Mouse (Mus musculus): ENCODE data around the gene Tmsb15l. TPM values are rescaled to one million over a fixed set of nuclear protein-coding genes. Genes with fewer than 3 reads are reported as not detected.
A peak's percentile ranks its signal among the peaks of the same experiment; 100 is the strongest.

Gene Tmsb15l
- total and polyA plus RNA-seq, 3 experiments: 4.4 to 18.5 TPM; not detected in 1

DNA sequence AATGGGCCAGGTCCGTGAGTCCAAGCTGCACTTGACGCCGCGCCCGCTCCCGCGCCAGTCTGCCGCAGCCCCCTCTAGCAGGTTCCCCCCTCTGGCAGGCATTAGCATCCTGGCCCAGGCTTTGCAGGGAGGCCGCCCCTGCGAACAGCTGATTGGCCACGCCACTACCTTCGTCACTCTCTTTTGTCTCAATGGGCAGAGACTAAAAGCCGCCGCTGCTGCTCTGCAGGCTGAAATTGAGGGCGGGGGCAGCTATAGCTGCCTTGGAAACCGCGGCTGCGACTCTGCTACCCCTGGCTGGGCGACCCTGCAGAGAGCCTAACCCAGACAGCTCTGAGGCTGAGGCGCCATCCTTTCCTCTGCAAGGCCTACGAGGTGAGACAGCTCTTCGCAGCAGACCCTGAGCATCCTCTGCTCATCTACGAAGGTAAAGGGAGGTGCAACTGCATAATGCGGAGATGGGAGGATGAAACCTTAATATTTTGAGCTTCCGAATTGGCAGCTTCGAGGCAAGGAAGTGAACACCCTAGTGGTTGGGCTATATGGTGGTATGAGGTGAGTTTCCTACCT, 16.4 kb upstream of the Tmsb15l start, which contains the start of gene Zcchc18:
Gene Zcchc18, plus strand, starts transcription at position 178 of the 570 bp plus-strand sequence.
- TF ChIP-seq CHD1 (IDR thresholded peaks at IDR 0.05; ENCODE audit: low read depth, low read length) (no peak), GABPA (IDR thresholded peaks at IDR 0.05; ENCODE audit: insufficient replicate concordance, low read depth, low read length) (no peak), ELF1 (IDR thresholded peaks at IDR 0.05; ENCODE audit: low read depth, low read length) (no peak), CTCF (conservative IDR thresholded peaks at IDR 0.05 in 1 of 2, IDR thresholded peaks at IDR 0.05 in 1 of 2; ENCODE audit: low read depth in 2 of 2, low read length in 2 of 2) (no peak), CHD2 (IDR thresholded peaks at IDR 0.05; ENCODE audit: low read length) (no peak), USF2 (conservative IDR thresholded peaks at IDR 0.05; ENCODE audit: low read depth, low read length) (no peak), MEF2A (IDR thresholded peaks at IDR 0.05; ENCODE audit: borderline replicate concordance, low read depth, low read length) (no peak), ETS1 (conservative IDR thresholded peaks at IDR 0.05; ENCODE audit: low read depth, low read length) (no peak), SIN3A (IDR thresholded peaks at IDR 0.05; ENCODE audit: low read length) (no peak), POLR2A (IDR thresholded peaks at IDR 0.05; ENCODE audit: low read depth, low read length) (peak; percentile 52; the same call in 1 of the 2 replicates), MXI1 (IDR thresholded peaks at IDR 0.05; ENCODE audit: low read depth, low read length) (no peak), NELFE (IDR thresholded peaks at IDR 0.05; ENCODE audit: low read depth, low read length) (0 out of 2 replicates have a peak, but pooled peaks have one; percentile 40), ZNF384 (IDR thresholded peaks at IDR 0.05; ENCODE audit: low read depth, low read length) (no peak), RAD21 (IDR thresholded peaks at IDR 0.05; ENCODE audit: low read depth, low read length) (no peak), BHLHE40 (IDR thresholded peaks at IDR 0.05; ENCODE audit: low read depth, low read length) (no peak), TCF12 (IDR thresholded peaks at IDR 0.05; ENCODE audit: low read depth, low read length) (no peak), HCFC1 (IDR thresholded peaks at IDR 0.05; ENCODE audit: low read depth, low read length) (no peak)
- DNase-seq (ENCODE audit: extremely low read depth): no peak
- H3K9me3 ChIP-seq (replicated peaks; ENCODE audit: low read length): no peaks in the 10 kb centered on the region
- peak within 1 kb of the TSS; percentile 67 for H3K4me2 ChIP-seq (ENCODE audit: insufficient read depth, low read depth, poor library complexity, severe bottlenecking)
- dilution Hi-C loops (cut with MboI; ENCODE audit: extremely low pct_ligation_motif_present, extremely low pct_unique_long_range_greater_than_20kb, low sequenced_read_pairs) (no loop called here), in situ Hi-C loops (cut with MboI; ENCODE audit: low pct_ligation_motif_present, low pct_unique_long_range_greater_than_20kb, low sequenced_read_pairs) (no loop called here)
- peak within 1 kb of the TSS; percentile 13; the same call in 1 of the 2 replicates for H3K9ac ChIP-seq (ENCODE audit: insufficient read depth, low read depth)
- no peaks in the 10 kb centered on the region for H3K79me2 ChIP-seq (replicated peaks; ENCODE audit: control insufficient read depth, extremely low read depth, insufficient read depth, poor library complexity, severe bottlenecking)
- H3K27me3 ChIP-seq (replicated peaks): no peaks in the 10 kb centered on the region
- H3K27ac ChIP-seq (ENCODE audit: insufficient read depth, low read depth): peak within 1 kb of the TSS; percentile 40
- H3K36me3 ChIP-seq (replicated peaks in 1 of 2; ENCODE audit: control insufficient read depth in 1 of 2, insufficient read depth in 1 of 2, low read length in 1 of 2): peaks cover 0 to 9% of the 10 kb centered on the region in 2 experiments
- H3K4me1 ChIP-seq (ENCODE audit: control insufficient read depth in 1 of 2, insufficient read depth in 2 of 2): peaks cover 4 to 27% of the 10 kb centered on the region in 2 experiments
- peak within 1 kb of the TSS in 2 of 3 experiments; percentile 54 to 82 for H3K4me3 ChIP-seq (replicated peaks in 1 of 3; ENCODE audit: low read depth in 2 of 3, low read length in 2 of 3, poor library complexity in 1 of 3)

DNA sequence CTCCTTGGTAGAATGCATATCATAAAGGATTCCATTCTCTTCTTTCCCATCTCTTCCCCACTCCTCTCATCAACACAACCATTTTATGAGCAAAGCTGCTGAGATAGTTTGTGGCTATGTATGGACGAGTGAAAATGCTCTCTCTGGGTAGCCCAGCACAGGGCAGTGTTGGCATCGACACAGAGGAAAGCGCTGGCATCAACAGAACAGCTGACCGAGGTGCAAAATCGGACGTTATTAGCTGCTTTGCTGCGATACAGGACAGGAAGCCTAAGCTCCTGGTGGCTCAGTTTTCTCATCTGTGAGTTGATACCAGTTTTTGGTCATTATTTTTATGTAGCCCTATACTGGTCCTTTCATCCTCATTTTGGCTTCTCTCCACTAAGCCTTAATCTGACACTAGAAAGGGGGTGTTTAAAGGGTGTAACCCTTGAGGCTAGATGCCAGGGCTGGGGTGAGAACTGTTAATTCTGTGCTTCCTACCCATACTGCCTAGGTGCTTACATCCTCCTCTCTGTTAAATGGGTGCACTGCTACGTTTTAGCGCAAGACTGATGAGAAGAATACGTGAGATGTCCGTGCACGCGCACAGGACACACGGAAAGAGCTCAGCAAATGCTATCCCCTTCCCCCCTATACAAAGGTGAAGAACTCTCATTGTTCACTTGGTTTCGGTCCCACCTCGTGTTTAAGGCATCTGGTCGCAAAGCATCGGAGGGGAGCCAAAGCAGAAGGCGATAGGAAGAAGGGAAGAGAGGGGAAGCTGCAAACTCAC, 15.7 kb upstream of the Tmsb15l start:
- in situ Hi-C loops (cut with MboI; ENCODE audit: low pct_ligation_motif_present, low pct_unique_long_range_greater_than_20kb, low sequenced_read_pairs): no loop called here
- no peak overlapping the region for H3K27ac ChIP-seq (ENCODE audit: insufficient read depth, low read depth)

More for the DNA sequence above, 15.7 kb upstream of the Tmsb15l start:
- peaks cover 0 to 9% of the 10 kb centered on the region in 2 experiments for H3K36me3 ChIP-seq (replicated peaks in 1 of 2; ENCODE audit: control insufficient read depth in 1 of 2, insufficient read depth in 1 of 2, low read length in 1 of 2)
- H3K9ac ChIP-seq (ENCODE audit: insufficient read depth, low read depth): peak overlapping the region; percentile 13; the same call in 1 of the 2 replicates
- no peaks in the 10 kb centered on the region for H3K9me3 ChIP-seq (replicated peaks; ENCODE audit: low read length)
- H3K79me2 ChIP-seq (replicated peaks; ENCODE audit: control insufficient read depth, extremely low read depth, insufficient read depth, poor library complexity, severe bottlenecking): no peaks in the 10 kb centered on the region
- peak overlapping the region; percentile 67 for H3K4me2 ChIP-seq (ENCODE audit: insufficient read depth, low read depth, poor library complexity, severe bottlenecking)
- no peak for TF ChIP-seq ETS1 (conservative IDR thresholded peaks at IDR 0.05; ENCODE audit: low read depth, low read length)
- no peak for TF ChIP-seq POLR2AphosphoS2 (IDR thresholded peaks at IDR 0.05; ENCODE audit: low read depth, low read length)
- TF ChIP-seq MXI1 (IDR thresholded peaks at IDR 0.05; ENCODE audit: low read depth, low read length): no peak
- no peak for TF ChIP-seq SMC3 (IDR thresholded peaks at IDR 0.05; ENCODE audit: low read depth, low read length)
- no peak for TF ChIP-seq EP300 (IDR thresholded peaks at IDR 0.05; ENCODE audit: low read length)
- no peak for TF ChIP-seq CHD1 (IDR thresholded peaks at IDR 0.05; ENCODE audit: low read depth, low read length)
- no peaks in the 10 kb centered on the region for H3K27me3 ChIP-seq (replicated peaks)
- dilution Hi-C loops (cut with MboI; ENCODE audit: extremely low pct_ligation_motif_present, extremely low pct_unique_long_range_greater_than_20kb, low sequenced_read_pairs): no loop called here
- H3K4me3 ChIP-seq (replicated peaks in 1 of 3; ENCODE audit: low read depth in 2 of 3, low read length in 2 of 3, poor library complexity in 1 of 3): peak overlapping the region in 2 of 3 experiments; percentile 49 to 82
- DNase-seq (ENCODE audit: extremely low read depth): no peak
- peaks cover 4 to 22% of the 10 kb centered on the region in 2 experiments for H3K4me1 ChIP-seq (ENCODE audit: control insufficient read depth in 1 of 2, insufficient read depth in 2 of 2)
